Mouse (Mus musculus): ENCODE measurements at regions not wholly inside any gene's neighbourhood (a gene's known extent, or its start where the extent isn't known, plus 50 kb on each side); places are given as distances from the start of the nearest gene placed in this dataset.

- no peak overlapping the region for H3K4me3 ChIP-seq
- H3K36me3 ChIP-seq, result no peaks in the 10 kb centered on the region
- WGBS, result 81% methylated on average over 4 of the region's 4 CpGs
- H3K27me3 ChIP-seq (ENCODE audit: insufficient read depth, poor library complexity, severe bottlenecking), result peaks cover 14% of the 10 kb centered on the region
- no peak overlapping the region for H3K27ac ChIP-seq
- H3K9me3 ChIP-seq, result no peaks in the 10 kb centered on the region
- DNase-seq (ENCODE audit: low spot score), result no peak
- no peaks in the 10 kb centered on the region for H3K4me1 ChIP-seq (replicated peaks)
These were observed 67.1 kb upstream of the Tbca start for GRCm38 (mm10) chr13:94721625-94722024.
